Mouse (Mus musculus): ENCODE measurements around the gene AI413582. TPM values are rescaled to one million over a fixed set of nuclear protein-coding genes. Genes with fewer than 3 reads are reported as not detected.

AI413582 gene
- polyA plus RNA-seq, 1 experiment, result 46.0 TPM

DNA sequence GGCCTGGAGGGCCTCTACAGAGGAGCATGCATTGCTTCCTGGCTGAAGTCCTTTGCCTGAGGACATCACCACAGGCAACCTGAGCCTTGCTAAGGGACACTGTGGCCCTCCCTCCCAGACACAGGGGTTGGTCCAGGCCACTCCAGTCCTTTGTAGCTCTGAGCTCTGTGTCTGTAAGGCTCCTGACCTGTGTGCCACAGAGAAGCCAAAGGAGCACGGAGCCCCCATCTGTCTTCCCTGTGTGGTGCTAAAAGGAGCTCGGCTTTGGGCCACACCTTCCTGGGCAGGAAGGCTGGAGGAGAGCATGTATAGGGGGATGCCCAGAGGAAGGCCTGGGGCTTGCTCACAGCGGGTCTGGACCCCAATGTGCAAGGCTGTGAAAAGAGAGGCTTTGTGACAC is 23.6 kb downstream of the AI413582 start:
- no peak overlapping the region for H3K4me2 ChIP-seq (ENCODE audit: low read depth)
- no peaks in the 10 kb centered on the region for H3K79me2 ChIP-seq (ENCODE audit: control insufficient read depth, insufficient read depth)
- H3K27me3 ChIP-seq (ENCODE audit: control insufficient read depth, insufficient read depth, insufficient read length), result no peaks in the 10 kb centered on the region
- no peak overlapping the region for H3ac ChIP-seq (ENCODE audit: control insufficient read depth, insufficient read length)
- no peaks in the 10 kb centered on the region for H3K36me3 ChIP-seq (ENCODE audit: control insufficient read depth, insufficient read depth)
- no peak for TF ChIP-seq MYOG (IDR thresholded peaks at IDR 0.05; ENCODE audit: control insufficient read depth in 1 of 3, insufficient read depth in 1 of 3, insufficient read length in 2 of 3, low read depth in 2 of 3)
- TF ChIP-seq USF1 (IDR thresholded peaks at IDR 0.05; ENCODE audit: low read depth), result no peak
- no peak for TF ChIP-seq POLR2AphosphoS2 (IDR thresholded peaks at IDR 0.05; ENCODE audit: insufficient read length, low read depth)
- TF ChIP-seq TCF3 (IDR thresholded peaks at IDR 0.05; ENCODE audit: insufficient read length, low read depth), result no peak
- no peak for TF ChIP-seq MYOD1 (IDR thresholded peaks at IDR 0.05; ENCODE audit: control insufficient read depth in 1 of 3, insufficient read length in 2 of 3, low read depth in 2 of 3)
- H3K4me3 ChIP-seq, result no peak overlapping the region

DNA sequence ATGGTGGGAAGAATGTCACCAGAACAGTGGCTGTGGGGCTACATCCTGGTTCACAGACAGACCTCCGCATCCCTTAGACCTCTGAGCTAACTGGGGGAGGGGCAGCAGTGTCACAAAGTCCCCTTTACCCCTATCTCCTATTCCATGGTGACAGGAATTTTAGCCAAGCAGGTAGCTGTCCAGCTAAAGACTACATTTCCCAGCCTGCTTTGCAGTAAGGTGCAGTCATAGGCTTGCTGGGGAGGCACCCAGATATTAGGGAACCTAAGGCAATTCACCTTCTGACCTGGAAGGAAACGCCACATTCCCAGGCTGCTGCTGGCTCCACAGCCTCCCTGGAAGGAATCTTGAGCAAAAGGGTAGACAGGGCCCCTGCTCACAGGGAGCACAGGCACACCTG is 24.3 kb downstream of the AI413582 start:
- no peak overlapping the region for H3ac ChIP-seq (ENCODE audit: control insufficient read depth, insufficient read length)
- H3K36me3 ChIP-seq (ENCODE audit: control insufficient read depth, insufficient read depth), result no peaks in the 10 kb centered on the region
- H3K27me3 ChIP-seq (ENCODE audit: control insufficient read depth, insufficient read depth, insufficient read length), result no peaks in the 10 kb centered on the region
- no peak overlapping the region for H3K4me3 ChIP-seq
- no peaks in the 10 kb centered on the region for H3K79me2 ChIP-seq (ENCODE audit: control insufficient read depth, insufficient read depth)
- H3K4me2 ChIP-seq (ENCODE audit: low read depth), result no peak overlapping the region
- no peak for TF ChIP-seq USF1 (IDR thresholded peaks at IDR 0.05; ENCODE audit: low read depth)
- no peak for TF ChIP-seq POLR2AphosphoS2 (IDR thresholded peaks at IDR 0.05; ENCODE audit: insufficient read length, low read depth)
- no peak for TF ChIP-seq POLR2A (IDR thresholded peaks at IDR 0.05; ENCODE audit: insufficient read length, low read depth)
- TF ChIP-seq MYOG (IDR thresholded peaks at IDR 0.05; ENCODE audit: control insufficient read depth in 1 of 3, insufficient read depth in 1 of 3, insufficient read length in 2 of 3, low read depth in 2 of 3), result no peak
- TF ChIP-seq E2F4 (IDR thresholded peaks at IDR 0.05; ENCODE audit: insufficient read depth), result no peak
- TF ChIP-seq REST (IDR thresholded peaks at IDR 0.05; ENCODE audit: insufficient read depth, insufficient read length), result no peak
- TF ChIP-seq TCF12 (IDR thresholded peaks at IDR 0.05; ENCODE audit: insufficient read depth, poor library complexity, severe bottlenecking), result no peak
- no peak for TF ChIP-seq SRF (IDR thresholded peaks at IDR 0.05; ENCODE audit: control insufficient read depth, insufficient read length, low read depth)
- no peak for TF ChIP-seq MAX (IDR thresholded peaks at IDR 0.05; ENCODE audit: low read depth)
- no peak for TF ChIP-seq MYOD1 (IDR thresholded peaks at IDR 0.05; ENCODE audit: control insufficient read depth in 1 of 3, insufficient read length in 2 of 3, low read depth in 2 of 3)
- TF ChIP-seq TCF3 (IDR thresholded peaks at IDR 0.05; ENCODE audit: insufficient read length, low read depth), result no peak
- TF ChIP-seq CEBPB (IDR thresholded peaks at IDR 0.05; ENCODE audit: insufficient read depth, poor library complexity, severe bottlenecking), result no peak

DNA sequence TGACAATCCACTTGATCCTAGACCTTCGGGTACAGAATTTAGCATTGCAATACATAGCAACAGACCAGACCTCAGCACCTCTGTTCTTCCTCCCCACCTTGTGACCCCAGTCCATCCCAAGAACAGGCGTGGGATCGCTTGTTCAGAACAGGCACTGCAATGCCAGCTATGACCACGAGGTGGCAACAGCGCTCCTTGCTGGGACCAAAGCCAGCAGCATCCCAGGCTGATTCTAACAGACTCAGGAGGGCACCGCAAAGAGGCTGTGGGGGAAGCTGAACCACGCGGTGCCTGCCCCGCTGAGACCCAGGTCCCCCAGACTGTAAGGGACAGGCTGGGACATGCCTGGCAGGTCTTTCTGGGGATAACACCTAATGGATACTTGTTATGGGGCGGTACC is 30.8 kb downstream of the AI413582 start:
- TF ChIP-seq MYOG (IDR thresholded peaks at IDR 0.05; ENCODE audit: control insufficient read depth in 1 of 3, insufficient read depth in 1 of 3, insufficient read length in 2 of 3, low read depth in 2 of 3) (peak in 1 of 3 experiments; percentile 5), TCF12 (IDR thresholded peaks at IDR 0.05; ENCODE audit: insufficient read depth, poor library complexity, severe bottlenecking) (no peak)
- H3K4me2 ChIP-seq (ENCODE audit: low read depth), result no peak overlapping the region

DNA sequence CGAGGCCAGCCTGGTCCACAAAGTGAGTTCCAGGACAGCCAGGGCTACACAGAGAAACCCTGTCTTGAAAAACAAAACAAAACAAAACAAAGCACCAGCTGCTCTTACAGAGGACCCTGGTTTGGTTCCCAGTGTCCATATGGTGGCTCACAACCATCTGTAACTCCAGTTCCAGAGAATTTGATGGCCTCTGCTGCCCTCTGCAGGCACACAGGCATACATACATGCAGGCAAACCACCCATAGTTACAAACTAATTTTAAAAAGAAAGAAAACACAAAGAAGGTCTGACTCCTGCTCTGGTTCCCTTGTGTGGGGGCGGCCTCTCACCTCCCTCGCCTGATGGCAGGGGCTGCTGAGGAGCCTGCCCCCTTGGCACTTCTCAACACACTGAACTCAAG is 32.2 kb downstream of the AI413582 start:
- Histone ChIP-seq H3ac (ENCODE audit: control insufficient read depth, insufficient read length) (no peak overlapping the region), H3K27me3 (ENCODE audit: control insufficient read depth, insufficient read depth, insufficient read length) (no peaks in the 10 kb centered on the region), H3K4me3 (no peak overlapping the region), H3K4me2 (ENCODE audit: low read depth) (no peak overlapping the region), H3K36me3 (ENCODE audit: control insufficient read depth, insufficient read depth) (no peaks in the 10 kb centered on the region), H3K79me2 (ENCODE audit: control insufficient read depth, insufficient read depth) (no peaks in the 10 kb centered on the region)
- TF ChIP-seq CEBPB (IDR thresholded peaks at IDR 0.05; ENCODE audit: insufficient read depth, poor library complexity, severe bottlenecking), result no peak
- TF ChIP-seq E2F4 (IDR thresholded peaks at IDR 0.05; ENCODE audit: insufficient read depth), result no peak
- TF ChIP-seq MAX (IDR thresholded peaks at IDR 0.05; ENCODE audit: low read depth), result no peak
- TF ChIP-seq MYOG (IDR thresholded peaks at IDR 0.05; ENCODE audit: control insufficient read depth in 1 of 3, insufficient read depth in 1 of 3, insufficient read length in 2 of 3, low read depth in 2 of 3), result no peak
- TF ChIP-seq POLR2A (IDR thresholded peaks at IDR 0.05; ENCODE audit: insufficient read length, low read depth), result no peak

More for the DNA sequence above, 30.8 kb downstream of the AI413582 start:
- Histone ChIP-seq H3ac (ENCODE audit: control insufficient read depth, insufficient read length) (no peak overlapping the region), H3K36me3 (ENCODE audit: control insufficient read depth, insufficient read depth) (no peaks in the 10 kb centered on the region), H3K4me3 (no peak overlapping the region), H3K79me2 (ENCODE audit: control insufficient read depth, insufficient read depth) (no peaks in the 10 kb centered on the region), H3K27me3 (ENCODE audit: control insufficient read depth, insufficient read depth, insufficient read length) (no peaks in the 10 kb centered on the region)

DNA sequence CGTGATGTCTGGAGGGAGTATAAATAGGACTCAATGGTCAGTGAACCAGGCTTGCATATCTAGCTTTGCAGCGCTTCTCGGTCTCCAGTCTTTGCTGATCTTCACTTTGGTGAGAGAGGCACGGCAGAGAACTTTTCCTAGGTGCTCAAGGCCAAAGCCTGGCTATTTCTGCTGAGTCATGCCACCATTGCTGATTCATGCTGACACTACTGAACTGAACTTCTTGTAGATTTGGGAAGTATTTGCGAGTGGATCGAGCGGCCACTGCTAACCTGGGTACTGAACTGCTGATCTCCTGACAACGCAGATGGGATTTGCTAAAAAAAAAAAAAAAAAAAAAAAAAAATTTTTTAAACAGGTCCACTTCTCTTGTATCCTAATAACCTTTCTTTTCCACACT is 33.5 kb downstream of the AI413582 start:
- H3K27me3 ChIP-seq (ENCODE audit: control insufficient read depth, insufficient read depth, insufficient read length), result no peaks in the 10 kb centered on the region
- no peak overlapping the region for H3K4me2 ChIP-seq (ENCODE audit: low read depth)
- H3K4me3 ChIP-seq, result no peak overlapping the region
- no peaks in the 10 kb centered on the region for H3K79me2 ChIP-seq (ENCODE audit: control insufficient read depth, insufficient read depth)
- no peaks in the 10 kb centered on the region for H3K36me3 ChIP-seq (ENCODE audit: control insufficient read depth, insufficient read depth)
- no peak overlapping the region for H3ac ChIP-seq (ENCODE audit: control insufficient read depth, insufficient read length)
- TF ChIP-seq USF1 (IDR thresholded peaks at IDR 0.05; ENCODE audit: low read depth) (no peak), CEBPB (IDR thresholded peaks at IDR 0.05; ENCODE audit: insufficient read depth, poor library complexity, severe bottlenecking) (no peak), REST (IDR thresholded peaks at IDR 0.05; ENCODE audit: insufficient read depth, insufficient read length) (no peak), MYOD1 (IDR thresholded peaks at IDR 0.05; ENCODE audit: control insufficient read depth in 1 of 3, insufficient read length in 2 of 3, low read depth in 2 of 3) (no peak), E2F4 (IDR thresholded peaks at IDR 0.05; ENCODE audit: insufficient read depth) (no peak), TCF12 (IDR thresholded peaks at IDR 0.05; ENCODE audit: insufficient read depth, poor library complexity, severe bottlenecking) (no peak), TCF3 (IDR thresholded peaks at IDR 0.05; ENCODE audit: insufficient read length, low read depth) (no peak), MAX (IDR thresholded peaks at IDR 0.05; ENCODE audit: low read depth) (no peak), SRF (IDR thresholded peaks at IDR 0.05; ENCODE audit: control insufficient read depth, insufficient read length, low read depth) (no peak), POLR2AphosphoS2 (IDR thresholded peaks at IDR 0.05; ENCODE audit: insufficient read length, low read depth) (no peak), MYOG (IDR thresholded peaks at IDR 0.05; ENCODE audit: control insufficient read depth in 1 of 3, insufficient read depth in 1 of 3, insufficient read length in 2 of 3, low read depth in 2 of 3) (no peak), POLR2A (IDR thresholded peaks at IDR 0.05; ENCODE audit: insufficient read length, low read depth) (no peak)
